Mouse (Mus musculus): ENCODE results near the gene Sdr39u1.
A peak's percentile ranks its signal among the peaks of the same experiment; 100 is the strongest.

The Sdr39u1 gene

GRCm38 (mm10) chr14:55884166-55884565 is 15.9 kb downstream of the Sdr39u1 start, which contains the start of gene Cbln3:
TSS of gene Cbln3 (minus strand) at chr14:55884392.
- peak; percentile 99 for DNase-seq

DNA sequence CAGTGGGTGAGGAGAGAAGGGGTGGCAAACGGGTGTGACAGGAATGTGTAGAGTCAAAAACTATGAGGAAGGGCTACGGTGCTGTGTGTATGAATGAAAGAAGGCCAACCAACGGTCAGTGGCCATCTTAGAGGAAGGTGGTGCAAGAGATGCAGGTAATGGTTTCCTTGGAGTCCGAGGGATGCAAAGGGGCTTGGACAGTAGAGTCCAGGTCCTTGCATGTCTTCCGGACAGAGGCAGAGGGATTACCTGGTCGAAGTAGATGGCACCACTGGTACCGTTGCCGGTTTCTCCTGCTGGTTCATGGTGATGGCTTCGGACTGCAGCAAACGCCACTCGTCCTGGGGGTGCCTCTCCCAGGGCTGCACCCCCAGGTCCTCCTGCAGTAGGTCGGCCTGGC is 16.4 kb downstream of the Sdr39u1 start:
- no peak for DNase-seq

GRCm38 (mm10) chr14:55883149-55883661 is 16.9 kb downstream of the Sdr39u1 start:
- DNase-seq = peak; percentile 69

GRCm38 (mm10) chr14:55882171-55882641 is 17.9 kb downstream of the Sdr39u1 start:
- peak; percentile 95 for DNase-seq

DNA sequence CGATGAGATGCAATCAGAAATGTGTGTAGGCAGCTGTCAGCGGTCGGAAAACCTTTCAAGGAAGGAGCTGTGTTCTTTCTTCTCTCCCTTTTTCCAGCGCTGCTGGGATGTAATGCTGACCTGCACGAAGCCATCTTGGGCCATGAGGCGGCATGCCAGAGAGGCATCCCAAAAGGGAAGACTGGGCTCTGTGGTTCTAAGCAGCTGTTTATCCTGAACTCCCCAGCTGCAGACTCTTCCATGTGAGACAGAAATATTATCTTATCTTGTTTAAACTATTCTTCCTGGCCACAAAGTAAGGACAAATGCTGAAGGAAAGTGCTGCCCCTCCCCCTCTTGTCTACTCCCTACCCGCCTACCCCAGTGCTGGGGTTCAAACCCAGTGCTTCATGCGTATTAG is 19.1 kb downstream of the Sdr39u1 start:
- no peak for DNase-seq

- DNase-seq = peak; percentile 65
Measured at GRCm38 (mm10) chr14:55879623-55880022, 20.5 kb downstream of the Sdr39u1 start.

GRCm38 (mm10) chr14:55878316-55878940 is 21.7 kb downstream of the Sdr39u1 start:
- DNase-seq = peak; percentile 19

DNA sequence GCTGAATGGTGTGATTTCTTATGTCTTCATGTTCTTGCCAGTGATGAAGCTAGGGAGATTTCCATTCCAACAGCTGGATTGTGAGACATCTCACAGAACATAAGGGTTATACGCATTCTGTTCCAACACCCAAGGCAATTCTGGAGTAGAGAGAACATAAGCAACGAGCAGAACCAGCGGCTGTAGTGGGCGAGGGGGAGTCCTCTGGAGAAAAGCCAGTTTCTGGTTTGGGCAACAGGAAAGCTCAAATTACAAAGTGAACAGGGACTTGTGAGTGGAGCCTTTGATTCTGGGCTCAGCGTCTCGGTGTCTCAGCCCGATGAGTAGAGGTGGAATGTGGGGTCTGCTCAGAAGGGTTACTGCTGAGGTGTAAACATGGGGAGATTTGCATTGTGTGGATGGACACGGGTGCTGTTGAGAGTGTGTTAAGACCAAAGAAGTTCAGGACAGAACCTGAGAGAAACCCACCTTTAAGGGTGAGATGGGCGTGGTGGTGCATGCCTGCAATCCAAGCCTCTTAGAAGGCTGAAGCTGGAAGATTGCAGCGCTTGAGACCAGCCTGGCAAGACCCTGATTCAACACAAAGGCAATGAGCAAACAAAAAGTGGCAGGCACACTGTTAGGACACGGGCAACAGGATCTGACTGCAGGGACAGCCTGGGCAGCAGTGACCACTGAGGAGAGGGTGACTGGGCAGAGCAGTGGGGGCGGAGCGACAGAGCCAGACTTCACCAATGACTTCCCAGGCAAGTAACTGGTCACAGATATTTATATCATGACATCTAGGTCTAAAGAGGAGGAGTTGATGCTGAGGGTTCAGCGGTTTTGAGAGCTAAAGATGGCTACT is 22.4 kb downstream of the Sdr39u1 start:
- peak; percentile 49 for DNase-seq

DNA sequence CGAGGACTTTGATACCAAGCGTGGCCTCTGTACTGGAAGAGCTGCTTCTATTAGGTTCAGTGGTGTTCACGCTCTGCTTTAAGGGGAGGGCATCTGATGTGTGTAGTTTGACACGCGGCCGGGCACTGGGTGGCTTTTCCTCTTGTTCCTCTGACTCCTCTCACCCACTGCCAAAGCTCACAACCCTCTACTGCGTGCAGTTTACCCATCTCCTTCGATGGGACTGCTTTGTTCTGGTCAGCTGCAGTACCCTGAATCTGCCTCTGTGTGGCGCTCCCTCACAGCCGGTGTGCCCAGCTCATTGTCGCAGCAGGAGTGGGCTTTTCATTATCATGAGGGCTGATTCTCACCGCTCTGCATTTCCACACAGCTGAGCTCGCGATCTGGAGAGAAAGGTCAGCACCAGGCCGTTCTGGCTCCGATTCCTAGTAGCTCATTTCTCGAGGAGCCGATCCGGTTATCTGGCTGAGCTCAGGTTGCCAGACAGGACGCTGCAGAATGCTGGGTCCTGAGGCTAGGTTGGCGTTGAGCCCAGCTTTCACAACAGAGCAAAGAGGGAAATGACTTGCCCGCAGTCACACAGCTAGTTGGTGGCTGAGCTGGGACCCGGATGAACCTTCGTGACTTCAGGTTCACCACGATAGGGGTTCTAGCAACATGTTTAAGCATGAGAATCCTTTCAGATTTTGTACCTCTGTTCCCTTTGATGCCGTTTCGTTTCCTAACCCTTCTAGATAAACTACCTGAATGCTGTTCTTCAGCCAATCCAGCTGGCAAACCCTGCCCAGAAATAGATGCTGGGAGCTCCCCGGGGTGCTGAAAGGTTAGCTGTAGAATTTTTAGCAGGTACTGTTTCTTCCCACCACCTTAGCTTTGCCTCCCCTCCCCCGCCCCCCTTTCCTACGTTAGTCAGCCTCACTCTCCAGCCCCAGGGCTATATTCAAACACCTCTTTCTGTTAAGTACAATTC is 26.1 kb downstream of the Sdr39u1 start:
- peak; percentile 94 for DNase-seq

DNA sequence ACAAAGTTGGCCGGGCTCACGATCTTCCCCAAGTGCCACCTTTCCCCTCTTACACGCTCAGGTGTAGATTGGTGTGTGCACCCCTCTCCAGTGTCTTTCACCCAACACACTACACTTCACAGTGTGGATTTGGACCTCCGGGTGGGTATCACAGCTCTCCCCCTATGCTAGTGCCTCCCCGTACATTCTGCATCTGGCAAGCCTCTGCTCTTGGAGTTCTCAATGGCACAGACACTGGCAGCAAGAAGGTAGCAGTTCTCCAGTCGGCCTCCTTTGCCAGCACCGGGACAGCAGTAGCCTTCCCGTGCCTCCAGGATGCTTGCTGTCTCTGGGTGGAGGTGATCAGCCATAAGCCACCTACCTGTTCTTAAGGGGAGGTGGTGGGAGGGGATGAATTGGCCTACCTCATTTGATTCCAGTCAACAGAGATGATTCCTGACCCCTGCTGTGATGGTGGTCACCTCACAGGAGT is 26.8 kb downstream of the Sdr39u1 start:
- DNase-seq = no peak

- DNase-seq = peak; percentile 26
Measured at GRCm38 (mm10) chr14:55872551-55872950, 27.5 kb downstream of the Sdr39u1 start.

- DNase-seq = peak; percentile 20
Measured at GRCm38 (mm10) chr14:55872039-55872438, 28.1 kb downstream of the Sdr39u1 start.

- no peak for DNase-seq
Measured at GRCm38 (mm10) chr14:55869538-55869937, 30.6 kb downstream of the Sdr39u1 start.

GRCm38 (mm10) chr14:55868230-55869026 is 31.7 kb downstream of the Sdr39u1 start:
- DNase-seq = no peak

- peak; percentile 70 for DNase-seq
Measured at GRCm38 (mm10) chr14:55866962-55867361, 33.1 kb downstream of the Sdr39u1 start.

GRCm38 (mm10) chr14:55863773-55864172 is 36.3 kb downstream of the Sdr39u1 start:
- peak; percentile 79 for DNase-seq

DNA sequence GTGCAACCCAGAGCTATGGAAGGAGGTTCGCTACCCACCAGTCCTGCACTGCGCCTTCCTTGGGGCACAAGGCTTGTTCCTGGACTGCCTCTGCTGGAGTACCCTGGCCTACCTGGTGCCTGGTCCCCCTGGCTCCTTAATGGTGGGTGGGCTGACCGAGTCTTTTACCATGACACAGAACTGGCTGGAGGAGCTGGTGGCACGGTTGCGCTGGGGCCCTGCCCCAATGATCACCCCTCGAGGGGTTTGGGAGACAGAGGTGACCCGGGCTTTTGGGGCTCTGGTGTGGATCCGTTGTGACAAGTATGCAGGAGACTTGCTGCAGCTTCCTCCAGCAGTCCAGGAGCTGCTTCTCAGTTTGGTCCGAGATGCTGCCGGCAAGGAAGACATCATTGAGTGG is 37.1 kb downstream of the Sdr39u1 start:
- no peak for DNase-seq

DNA sequence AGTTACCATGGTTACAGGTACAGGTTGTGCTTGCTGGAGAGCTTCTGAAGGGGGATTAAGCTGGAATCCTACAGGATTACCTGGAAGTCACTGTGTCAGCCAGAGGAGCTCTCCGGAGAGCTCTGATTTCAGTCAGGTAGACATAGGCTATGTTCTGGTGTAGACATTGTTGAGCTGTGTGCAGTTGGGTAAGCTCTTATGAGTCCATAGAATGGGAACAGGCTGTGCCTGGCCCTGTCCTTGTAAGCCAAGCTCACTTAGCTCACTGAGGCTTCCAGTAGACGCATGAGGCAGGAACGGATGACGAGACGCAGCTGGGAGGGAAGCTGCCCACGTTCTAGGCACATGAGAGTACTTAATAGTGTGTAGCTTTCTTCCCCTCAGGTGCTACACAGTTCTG is 37.9 kb downstream of the Sdr39u1 start:
- DNase-seq = no peak

- no peak for DNase-seq
Measured at GRCm38 (mm10) chr14:55857588-55857987, 42.5 kb downstream of the Sdr39u1 start.

DNA sequence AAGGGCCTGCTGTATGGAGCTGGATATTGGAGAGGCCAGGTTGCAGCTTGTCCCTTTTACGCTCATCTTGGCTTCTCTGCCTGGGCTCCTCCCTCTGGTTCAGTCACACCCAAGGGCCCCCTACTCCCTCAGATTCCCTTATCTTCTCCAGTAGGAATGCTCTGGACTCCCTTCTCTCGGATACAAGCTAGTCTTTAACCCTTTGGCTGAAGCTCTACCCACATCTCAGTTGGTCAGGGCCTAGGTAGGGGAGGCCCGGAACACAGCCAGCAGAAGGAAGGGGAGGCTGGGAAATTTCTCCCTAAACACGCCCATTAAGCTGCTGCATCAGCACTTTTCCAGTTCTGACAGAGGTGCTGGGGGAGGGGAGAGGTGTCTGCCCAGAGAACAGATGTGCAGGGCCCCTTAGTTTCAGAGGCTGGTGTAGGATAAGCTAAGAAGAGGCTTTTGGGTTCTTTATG is 45.0 kb downstream of the Sdr39u1 start:
- no peak for DNase-seq

DNA sequence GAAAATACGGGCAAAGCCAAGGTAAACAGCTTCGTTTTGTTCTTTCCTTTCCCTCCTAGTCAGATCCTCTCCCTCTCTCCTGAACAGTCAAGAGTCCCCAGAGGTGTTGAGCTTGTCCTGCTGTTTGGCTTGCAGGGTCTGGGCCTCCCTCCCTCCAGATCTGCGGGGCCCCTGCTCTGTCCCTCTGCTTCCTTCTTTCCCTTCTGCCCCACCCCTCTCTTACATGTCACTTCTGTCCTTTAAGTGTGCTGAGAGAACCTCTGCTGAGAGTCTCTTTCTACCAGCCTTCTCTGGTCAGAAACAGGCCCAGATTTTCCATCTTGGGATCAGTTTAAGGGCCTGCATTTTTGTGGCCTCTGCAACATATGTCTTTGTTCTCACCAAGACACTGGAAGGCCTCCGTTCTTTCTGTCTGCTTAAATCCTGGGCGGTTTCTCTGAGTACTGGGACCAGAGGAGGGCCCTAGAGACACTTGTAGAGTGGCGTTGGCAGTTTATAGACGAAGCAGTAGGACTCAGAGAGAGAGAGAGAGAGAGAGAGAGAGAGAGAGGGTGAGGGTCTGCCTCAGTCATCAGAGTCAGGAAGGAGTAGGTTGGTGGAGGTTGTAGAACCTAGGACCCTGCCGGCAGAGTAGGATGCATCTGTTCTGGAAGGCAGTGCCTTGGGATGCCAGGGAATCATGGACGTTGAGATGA is 45.5 kb downstream of the Sdr39u1 start:
- DNase-seq = no peak
